Mouse (Mus musculus) small intestine, adult 2 months (tissue): ENCODE measurements around the gene 4933427D14Rik.

Experiments used
- CTCF ChIP-seq: fragments of 200-500 bp; IDR thresholded peaks from 2 replicates; pipeline ENCODE4 v1.5.1; 2012; ENCODE audit warnings: low read depth, mild to moderate bottlenecking, control low read depth, inconsistent platforms, low read length, moderate library complexity, mixed read lengths; ENCODE audit not compliant: insufficient replicate concordance, insufficient read length; ENCODE audit errors: extremely low read depth
- POLR2A ChIP-seq: fragments of 200-500 bp; IDR thresholded peaks from 2 replicates; pipeline ENCODE4 v1.6.1; 2012; ENCODE audit warnings: low read depth, mild to moderate bottlenecking, control low read depth, inconsistent platforms, low read length, moderate library complexity

- TF ChIP-seq POLR2A (no peak), CTCF (no peak)
These were observed 74.2 kb downstream of the 4933427D14Rik start for GRCm38 (mm10) chr11:72133075-72133474.
